Mouse (Mus musculus): ENCODE data around the gene Dlg2.

GRCm38 (mm10) chr7:92439503-92440487 lies 1963.3 kb downstream of the Dlg2 start:
- TF ChIP-seq CTCF (IDR thresholded peaks at IDR 0.05; ENCODE audit: insufficient read depth, low read length) (no peak), POLR2A (IDR thresholded peaks at IDR 0.05; ENCODE audit: borderline replicate concordance, extremely low read depth, low read depth, low read length) (no peak)
